Mouse (Mus musculus): ENCODE results near the gene Spa17. TPM values are rescaled to one million over a fixed set of nuclear protein-coding genes. Genes with fewer than 3 reads are reported as not detected.

Spa17 gene
- polyA plus RNA-seq, 1 experiment from 2014 or later = 6.0 TPM

DNA sequence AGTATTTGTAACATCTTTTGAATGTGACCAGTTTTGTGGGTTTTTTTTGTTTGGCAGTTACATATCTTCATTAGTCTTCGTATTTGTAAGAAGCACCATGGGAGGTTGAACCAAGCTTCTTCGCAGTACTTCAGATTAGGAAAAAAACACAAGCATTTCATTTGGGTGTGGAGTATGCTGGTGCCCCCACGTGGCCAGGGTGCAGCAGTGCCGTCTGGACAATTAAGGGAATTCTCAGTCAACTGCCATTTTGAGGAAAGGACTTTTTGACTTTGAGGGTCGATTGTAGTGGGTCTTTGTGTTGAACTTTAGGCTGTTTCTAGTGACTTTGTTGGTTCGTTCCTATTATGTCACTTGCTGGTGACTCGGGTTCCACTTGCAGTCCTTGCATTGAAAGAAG lies 22.8 kb upstream of the Spa17 start:
- no peak for ATAC-seq (ENCODE audit: insufficient number of reproducible peaks, insufficient read depth, low FRiP score, low TSS enrichment, low read depth)
- no peaks in the 10 kb centered on the region for H3K4me1 ChIP-seq (replicated peaks)
- no peaks in the 10 kb centered on the region for H3K36me3 ChIP-seq
- H3K4me2 ChIP-seq = no peak overlapping the region
- H3K9ac ChIP-seq (replicated peaks) = no peak overlapping the region
- H3K27me3 ChIP-seq = peaks cover 4% of the 10 kb centered on the region; the same call in 1 of the 2 replicates
- 19% methylated on average over 7 of the region's 7 CpGs for WGBS
- H3K9me3 ChIP-seq = no peaks in the 10 kb centered on the region
- H3K4me3 ChIP-seq (replicated peaks) = no peak overlapping the region
- no peak overlapping the region for H3K27ac ChIP-seq

DNA sequence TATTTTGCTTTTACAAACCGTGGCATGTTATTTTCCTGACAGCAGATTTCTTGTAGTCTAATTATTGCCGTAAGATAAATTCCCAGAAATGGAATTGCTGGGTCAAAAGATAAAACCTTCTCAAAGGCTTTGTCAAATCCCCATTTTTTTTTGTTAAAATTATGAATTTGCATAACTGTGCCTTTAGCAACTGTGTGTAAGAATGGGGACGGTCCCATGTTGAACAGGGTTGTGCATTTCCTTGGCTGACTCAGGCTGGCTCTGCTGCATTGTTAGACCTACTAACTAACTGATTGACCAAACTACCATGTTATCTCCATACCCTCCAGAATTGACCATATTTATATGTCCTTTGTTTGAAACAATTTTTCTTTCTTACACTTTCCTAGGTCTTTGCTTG lies 20.7 kb upstream of the Spa17 start:
- ATAC-seq (ENCODE audit: insufficient number of reproducible peaks, insufficient read depth, low FRiP score, low TSS enrichment, low read depth) = no peak
- H3K9ac ChIP-seq (replicated peaks) = no peak overlapping the region
- no peak overlapping the region for H3K4me3 ChIP-seq (replicated peaks)
- 91% methylated on average over 3 of the region's 3 CpGs for WGBS
- no peak overlapping the region for H3K27ac ChIP-seq
- H3K4me1 ChIP-seq (replicated peaks) = no peaks in the 10 kb centered on the region
- no peaks in the 10 kb centered on the region for H3K36me3 ChIP-seq
- peaks cover 4% of the 10 kb centered on the region; the same call in 1 of the 2 replicates for H3K27me3 ChIP-seq
- H3K9me3 ChIP-seq = no peaks in the 10 kb centered on the region
- H3K4me2 ChIP-seq = no peak overlapping the region

DNA sequence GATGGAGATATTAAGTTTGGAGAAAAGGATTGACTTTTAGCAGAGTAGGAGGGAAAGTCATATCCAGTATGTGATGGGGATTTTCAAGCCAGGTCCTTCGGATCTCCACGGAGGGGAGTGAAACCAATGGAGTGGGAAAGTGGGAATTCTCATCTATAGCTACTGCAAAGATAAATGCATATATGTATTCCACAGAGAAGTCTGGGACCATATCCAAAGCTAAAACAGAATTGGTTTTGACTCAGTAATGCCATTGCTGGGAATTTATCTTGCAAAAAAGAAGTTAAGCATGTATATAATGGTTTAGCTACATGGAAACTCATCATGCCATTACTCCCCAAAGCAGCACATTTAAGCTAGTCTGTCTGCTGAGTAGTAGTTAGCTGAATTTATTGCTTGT lies 18.8 kb upstream of the Spa17 start:
- Histone ChIP-seq H3K4me2 (no peak overlapping the region), H3K27me3 (peaks cover 4% of the 10 kb centered on the region; the same call in 1 of the 2 replicates), H3K4me3 (replicated peaks) (no peak overlapping the region), H3K9me3 (no peaks in the 10 kb centered on the region), H3K9ac (replicated peaks) (no peak overlapping the region), H3K4me1 (replicated peaks) (no peaks in the 10 kb centered on the region), H3K36me3 (no peaks in the 10 kb centered on the region), H3K27ac (no peak overlapping the region)
- no peak for ATAC-seq (ENCODE audit: insufficient number of reproducible peaks, insufficient read depth, low FRiP score, low TSS enrichment, low read depth)
- WGBS = 84% methylated on average over 2 of the region's 2 CpGs

DNA sequence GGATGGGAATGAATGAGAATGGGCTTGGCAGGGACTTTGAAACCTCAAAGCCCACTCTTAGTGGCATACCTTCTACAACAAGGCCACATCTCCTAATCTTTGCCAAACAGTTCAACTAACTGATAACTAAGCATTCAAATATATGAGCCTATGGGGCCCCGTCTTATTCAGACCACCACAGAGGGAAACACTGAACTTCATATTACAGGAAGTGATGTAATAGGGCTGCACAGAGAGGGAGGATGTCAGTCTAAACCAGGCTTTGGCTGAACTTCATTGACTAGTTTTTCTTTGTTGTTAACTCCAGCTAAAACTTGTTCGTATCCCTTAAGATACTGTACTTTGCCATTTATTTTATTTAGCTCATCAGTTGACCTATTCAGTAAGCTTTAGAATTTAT lies 16.4 kb upstream of the Spa17 start:
- ATAC-seq (ENCODE audit: insufficient number of reproducible peaks, insufficient read depth, low FRiP score, low TSS enrichment, low read depth) = no peak
- H3K4me2 ChIP-seq = no peak overlapping the region
- no peak overlapping the region for H3K9ac ChIP-seq (replicated peaks)
- H3K36me3 ChIP-seq = no peaks in the 10 kb centered on the region
- no peak overlapping the region for H3K4me3 ChIP-seq (replicated peaks)
- H3K27ac ChIP-seq = no peak overlapping the region
- H3K27me3 ChIP-seq = peaks cover 15% of the 10 kb centered on the region; the same call in 1 of the 2 replicates
- H3K9me3 ChIP-seq = no peaks in the 10 kb centered on the region
- 88% methylated on average over 2 of the region's 2 CpGs for WGBS
- peaks cover 10% of the 10 kb centered on the region; the same call in 1 of the 2 replicates for H3K4me1 ChIP-seq (replicated peaks)

DNA sequence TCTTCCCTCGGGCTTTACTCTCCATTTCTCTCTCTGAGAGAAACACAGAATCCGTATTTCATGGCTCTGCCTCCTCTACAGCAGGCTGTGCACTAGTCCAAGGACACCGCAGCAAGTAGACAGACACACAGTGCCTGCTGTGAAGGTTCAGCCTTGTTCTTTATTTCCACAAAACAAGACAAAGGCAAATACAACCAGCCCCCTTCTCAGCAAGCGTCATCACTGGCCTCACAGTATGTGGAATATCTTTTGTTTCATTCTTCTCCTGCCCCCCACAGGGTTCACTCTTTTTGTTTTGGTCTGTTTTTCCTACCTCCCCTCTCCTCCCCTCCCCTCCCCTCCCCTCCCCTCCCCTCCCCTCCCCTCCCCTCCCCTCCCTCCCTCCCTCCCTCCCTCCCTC lies 15.1 kb upstream of the Spa17 start:
- Histone ChIP-seq H3K9me3 (no peaks in the 10 kb centered on the region), H3K27me3 (peaks cover 15% of the 10 kb centered on the region; the same call in 1 of the 2 replicates)
- 78% methylated on average over 4 of the region's 4 CpGs for WGBS

DNA sequence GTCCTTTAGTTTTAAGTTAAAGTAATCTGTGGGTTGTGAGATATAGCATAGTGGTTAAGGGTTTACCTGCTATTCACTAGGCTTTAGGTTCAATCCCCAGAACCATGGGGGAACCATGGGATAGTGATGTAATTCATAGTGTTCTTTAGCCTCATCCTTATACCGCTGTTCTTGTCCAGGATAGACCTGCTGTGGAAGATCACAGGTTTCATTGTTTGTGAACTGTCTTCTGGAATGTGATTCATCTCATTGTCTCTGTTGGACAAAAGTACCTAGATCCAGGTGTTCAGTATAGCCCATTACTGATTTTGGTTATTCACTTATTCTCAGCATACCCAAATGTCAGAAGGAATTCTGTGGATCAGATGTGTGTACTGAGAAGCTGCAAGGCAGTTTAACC lies 13.7 kb upstream of the Spa17 start:
- no peak for ATAC-seq (ENCODE audit: insufficient number of reproducible peaks, insufficient read depth, low FRiP score, low TSS enrichment, low read depth)
- Histone ChIP-seq H3K27me3 (peaks cover 10% of the 10 kb centered on the region; the same call in 1 of the 2 replicates), H3K4me3 (replicated peaks) (no peak overlapping the region), H3K9ac (replicated peaks) (no peak overlapping the region), H3K27ac (no peak overlapping the region), H3K4me2 (no peak overlapping the region), H3K9me3 (no peaks in the 10 kb centered on the region), H3K36me3 (no peaks in the 10 kb centered on the region), H3K4me1 (replicated peaks) (peaks cover 10% of the 10 kb centered on the region; the same call in 1 of the 2 replicates)
- WGBS = 83% methylated on average over 1 of the region's 1 CpGs

More for the DNA sequence above, 15.1 kb upstream of the Spa17 start:
- H3K4me2 ChIP-seq = no peak overlapping the region
- ATAC-seq (ENCODE audit: insufficient number of reproducible peaks, insufficient read depth, low FRiP score, low TSS enrichment, low read depth) = no peak
- H3K27ac ChIP-seq = no peak overlapping the region
- no peak overlapping the region for H3K9ac ChIP-seq (replicated peaks)
- H3K36me3 ChIP-seq = no peaks in the 10 kb centered on the region
- H3K4me1 ChIP-seq (replicated peaks) = peaks cover 10% of the 10 kb centered on the region; the same call in 1 of the 2 replicates
- H3K4me3 ChIP-seq (replicated peaks) = no peak overlapping the region

DNA sequence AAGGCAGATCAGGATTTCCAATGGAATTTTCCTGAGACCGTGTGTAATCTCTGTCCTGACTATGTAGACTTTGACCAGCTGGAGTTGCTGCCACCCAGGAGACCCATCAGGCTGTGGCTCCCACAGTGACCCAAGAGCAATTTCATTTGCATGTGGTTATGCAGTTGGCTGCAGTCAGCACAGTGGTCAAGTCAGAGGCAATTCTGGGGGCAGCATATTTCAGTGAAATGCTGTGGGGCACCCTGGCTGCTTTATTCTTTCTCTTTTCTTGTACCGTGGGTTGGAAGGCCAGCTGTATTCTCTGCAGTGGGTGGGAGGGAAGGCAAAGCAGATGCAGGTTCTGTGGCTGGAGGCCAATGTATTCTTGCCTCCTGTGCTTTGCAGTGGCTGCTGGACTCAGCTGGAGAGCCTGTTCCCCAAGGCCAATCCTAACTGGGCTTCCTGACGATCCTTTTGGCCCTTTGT lies 12.6 kb upstream of the Spa17 start:
- Histone ChIP-seq H3K4me2 (no peak overlapping the region), H3K4me1 (replicated peaks) (peaks cover 10% of the 10 kb centered on the region; the same call in 1 of the 2 replicates), H3K27me3 (peaks cover 10% of the 10 kb centered on the region; the same call in 1 of the 2 replicates), H3K36me3 (no peaks in the 10 kb centered on the region), H3K4me3 (replicated peaks) (no peak overlapping the region), H3K27ac (no peak overlapping the region), H3K9ac (replicated peaks) (no peak overlapping the region), H3K9me3 (no peaks in the 10 kb centered on the region)
- no peak for ATAC-seq (ENCODE audit: insufficient number of reproducible peaks, insufficient read depth, low FRiP score, low TSS enrichment, low read depth)
- WGBS = 14% methylated on average over 3 of the region's 3 CpGs

DNA sequence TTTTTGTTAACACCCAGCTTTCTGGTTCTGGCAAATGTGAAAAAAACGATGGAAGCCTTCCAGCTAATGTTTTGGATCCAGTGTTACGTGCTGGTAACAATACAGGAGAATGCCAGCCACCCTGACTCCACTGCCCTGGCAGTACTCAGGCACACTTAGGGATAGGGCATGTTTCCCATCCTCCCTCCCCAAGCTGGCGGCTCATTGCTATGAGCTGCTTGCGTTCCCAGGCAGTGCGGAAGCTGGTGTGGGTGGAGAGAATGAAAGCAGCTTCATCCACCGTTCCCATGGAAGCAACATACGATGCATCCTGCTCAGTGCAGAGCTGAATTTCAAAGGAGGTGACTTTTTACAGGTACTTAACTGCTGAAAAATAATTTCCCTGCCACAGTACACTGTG lies 12.1 kb upstream of the Spa17 start:
- no peak overlapping the region for H3K4me2 ChIP-seq
- H3K9ac ChIP-seq (replicated peaks) = no peak overlapping the region
- peaks cover 10% of the 10 kb centered on the region; the same call in 1 of the 2 replicates for H3K4me1 ChIP-seq (replicated peaks)
- H3K27me3 ChIP-seq = peaks cover 10% of the 10 kb centered on the region; the same call in 1 of the 2 replicates
- H3K9me3 ChIP-seq = no peaks in the 10 kb centered on the region
- ATAC-seq (ENCODE audit: insufficient number of reproducible peaks, insufficient read depth, low FRiP score, low TSS enrichment, low read depth) = no peak
- H3K4me3 ChIP-seq (replicated peaks) = no peak overlapping the region
- H3K36me3 ChIP-seq = no peaks in the 10 kb centered on the region
- 23% methylated on average over 7 of the region's 7 CpGs for WGBS
- H3K27ac ChIP-seq = no peak overlapping the region

DNA sequence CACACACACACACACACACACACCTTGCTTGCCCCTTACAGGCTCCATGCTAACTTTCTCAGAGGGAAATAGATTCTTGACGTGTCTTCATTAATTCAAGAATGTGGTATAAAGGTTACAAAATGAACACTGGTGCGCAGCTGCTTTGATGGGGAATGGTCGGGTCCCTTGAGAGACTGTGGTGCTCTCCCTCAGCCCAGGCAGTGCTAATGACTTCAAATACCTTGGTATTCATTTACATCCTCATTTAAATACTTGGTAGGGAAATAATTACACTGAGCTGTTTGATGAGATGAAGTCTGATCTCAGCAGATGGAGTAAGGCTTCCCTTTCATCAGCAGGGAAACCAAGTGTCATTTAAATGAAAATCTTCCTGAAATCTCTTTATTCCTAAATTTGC lies 11.6 kb upstream of the Spa17 start:
- Histone ChIP-seq H3K27me3 (peaks cover 10% of the 10 kb centered on the region; the same call in 1 of the 2 replicates), H3K9ac (replicated peaks) (no peak overlapping the region), H3K9me3 (no peaks in the 10 kb centered on the region), H3K4me2 (no peak overlapping the region), H3K36me3 (no peaks in the 10 kb centered on the region), H3K4me1 (replicated peaks) (peaks cover 10% of the 10 kb centered on the region; the same call in 1 of the 2 replicates), H3K4me3 (replicated peaks) (no peak overlapping the region), H3K27ac (no peak overlapping the region)
- ATAC-seq (ENCODE audit: insufficient number of reproducible peaks, insufficient read depth, low FRiP score, low TSS enrichment, low read depth) = no peak
- WGBS = 54% methylated on average over 3 of the region's 3 CpGs

DNA sequence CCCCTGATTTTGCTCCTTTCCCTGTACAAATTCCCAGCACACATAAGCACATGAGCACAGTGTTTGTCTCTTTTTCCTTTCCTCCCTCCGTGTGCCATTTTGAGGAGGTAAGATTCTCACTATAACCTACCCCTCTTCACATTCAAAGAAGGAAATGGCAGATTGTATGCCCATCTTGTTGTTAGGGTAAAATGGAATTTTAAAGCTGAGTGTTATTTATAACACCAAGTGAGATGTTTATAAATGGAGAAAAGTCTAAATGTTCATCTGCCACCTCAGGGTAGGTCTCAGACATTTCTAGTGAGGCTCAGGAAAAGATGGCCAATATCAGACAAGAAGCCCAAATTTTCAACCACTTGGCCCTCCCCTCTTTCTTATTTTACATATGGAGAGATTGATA lies 11.0 kb upstream of the Spa17 start:
- ATAC-seq (ENCODE audit: insufficient number of reproducible peaks, insufficient read depth, low FRiP score, low TSS enrichment, low read depth) = no peak
- Histone ChIP-seq H3K4me2 (no peak overlapping the region), H3K27me3 (peaks cover 10% of the 10 kb centered on the region; the same call in 1 of the 2 replicates), H3K4me1 (replicated peaks) (peaks cover 10% of the 10 kb centered on the region; the same call in 1 of the 2 replicates), H3K9ac (replicated peaks) (no peak overlapping the region), H3K4me3 (replicated peaks) (no peak overlapping the region), H3K36me3 (no peaks in the 10 kb centered on the region), H3K9me3 (no peaks in the 10 kb centered on the region), H3K27ac (no peak overlapping the region)
- 72% methylated on average over 1 of the region's 1 CpGs for WGBS

DNA sequence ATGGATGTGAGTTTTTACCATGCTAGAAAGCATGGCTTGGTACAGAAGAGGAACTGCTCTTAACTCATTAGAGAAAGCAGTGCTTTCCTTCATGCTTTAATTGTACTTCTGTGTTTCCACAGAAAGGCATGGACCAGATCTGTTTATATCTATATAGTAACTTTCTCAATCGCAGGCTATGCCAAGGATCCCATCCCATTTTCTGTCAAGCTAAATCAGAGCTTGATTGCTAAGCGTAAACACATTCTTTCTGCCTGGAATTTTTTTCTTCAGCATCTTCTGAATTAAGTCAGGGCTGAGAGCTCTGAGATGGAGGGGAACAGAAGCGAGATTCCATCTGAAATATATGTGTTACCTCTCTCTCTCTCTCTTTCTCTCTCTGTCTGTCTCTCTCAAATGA lies 10.5 kb upstream of the Spa17 start:
- Histone ChIP-seq H3K4me2 (no peak overlapping the region), H3K9ac (replicated peaks) (no peak overlapping the region), H3K27me3 (peaks cover 10% of the 10 kb centered on the region; the same call in 1 of the 2 replicates), H3K27ac (no peak overlapping the region), H3K9me3 (no peaks in the 10 kb centered on the region), H3K36me3 (no peaks in the 10 kb centered on the region), H3K4me3 (replicated peaks) (no peak overlapping the region), H3K4me1 (replicated peaks) (peaks cover 10% of the 10 kb centered on the region; the same call in 1 of the 2 replicates)
- no peak for ATAC-seq (ENCODE audit: insufficient number of reproducible peaks, insufficient read depth, low FRiP score, low TSS enrichment, low read depth)
- 88% methylated on average over 3 of the region's 3 CpGs for whole genome bisulfite sequencing

DNA sequence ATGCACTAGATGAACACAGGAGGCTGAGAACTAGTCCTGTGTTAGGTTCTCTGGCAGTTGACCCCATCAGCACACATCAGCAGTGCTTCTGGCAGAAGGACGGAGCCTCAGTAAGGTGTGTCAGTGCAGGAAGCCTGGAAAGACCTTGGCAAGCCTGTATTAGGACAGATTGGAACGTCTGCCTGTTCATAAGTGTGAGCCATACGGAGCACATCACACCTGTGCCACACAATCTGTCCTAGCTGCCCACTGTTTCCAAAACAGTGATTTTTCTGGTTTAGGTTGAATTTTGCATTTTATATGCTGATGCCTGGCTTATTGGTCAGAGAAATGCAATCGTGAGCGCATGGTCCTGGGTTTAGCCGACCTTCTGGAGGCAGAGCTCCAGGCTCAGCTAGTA lies 7.8 kb upstream of the Spa17 start:
- Histone ChIP-seq H3K4me2 (no peak overlapping the region), H3K9me3 (no peaks in the 10 kb centered on the region), H3K27ac (no peak overlapping the region), H3K9ac (replicated peaks) (no peak overlapping the region), H3K4me3 (replicated peaks) (no peak overlapping the region), H3K4me1 (replicated peaks) (peaks cover 9% of the 10 kb centered on the region; the same call in 1 of the 2 replicates), H3K27me3 (peaks cover 14% of the 10 kb centered on the region; the same call in 1 of the 2 replicates), H3K36me3 (no peaks in the 10 kb centered on the region)
- no peak for ATAC-seq (ENCODE audit: insufficient number of reproducible peaks, insufficient read depth, low FRiP score, low TSS enrichment, low read depth)
- 80% methylated on average over 6 of the region's 6 CpGs for WGBS

Measured in limb, embryonic 12.5 days (tissue).